8 mouse cellular contexts compared by ENCODE assay signal in the genomic region with DNA sequence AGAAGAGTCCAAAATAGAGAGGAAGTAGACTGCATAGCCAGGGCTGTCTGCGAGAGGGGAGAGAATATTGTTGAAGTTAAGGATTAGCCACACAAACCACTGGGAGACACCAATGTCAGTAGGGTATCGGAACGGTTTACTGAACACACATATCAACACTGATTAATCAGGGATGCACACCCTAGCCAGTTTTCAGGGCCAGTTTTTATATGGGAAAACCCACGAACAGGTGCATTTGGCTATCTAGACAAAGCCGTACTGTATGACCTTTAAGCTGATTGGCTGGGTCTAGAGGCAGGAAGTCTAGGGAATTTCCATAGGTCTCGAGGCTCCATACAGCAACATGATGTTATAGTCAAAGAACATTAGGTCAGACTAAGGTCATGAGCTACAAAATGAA. TPM values are rescaled to one million over a fixed set of nuclear protein-coding genes. Genes with fewer than 3 reads are reported as not detected.
A peak's percentile ranks its signal among the peaks of the same experiment; 100 is the strongest.
DNase-seq lines count a peak whose midpoint lies in the region; ATAC-seq lines count a peak whose summit lies in the region.

No protein-coding gene starts in this region.

- peak overlapping the region; percentile 87 for H3K27ac ChIP-seq in limb, embryonic 15.5 days
- H3K27ac ChIP-seq in stomach, embryonic 16.5 days (ENCODE audit: low read length) = peak overlapping the region; percentile 94

- peak overlapping the region; percentile 23 for H3K9ac ChIP-seq in limb, embryonic 15.5 days
- H3K9ac ChIP-seq in stomach, embryonic 16.5 days (ENCODE audit: low read length) = peak overlapping the region; percentile 72

- H3K36me3 ChIP-seq in erythroblast, embryonic 14.5 days (ENCODE audit: control insufficient read depth) = no peaks in the 10 kb centered on the region; the same call in 1 of the 2 replicates
- H3K36me3 ChIP-seq in limb, embryonic 15.5 days = peaks cover 10% of the 10 kb centered on the region; the same call in 1 of the 2 replicates
- H3K36me3 ChIP-seq in stomach, embryonic 16.5 days (ENCODE audit: control insufficient read depth, insufficient read depth, low read length) = no peaks in the 10 kb centered on the region

- peak; percentile 32 for DNase-seq in thymus, postnatal 0 days (ENCODE audit: low spot score)
- DNase-seq in thymus, postnatal 4 days = no peak
- DNase-seq in layer of hippocampus, postnatal 10 days (ENCODE audit: low spot score in 2 of 2) = no peak
- no peak for DNase-seq in gastrocnemius, adult 18-20 months (ENCODE audit: low spot score)

- H3K9me3 ChIP-seq in erythroblast, embryonic 14.5 days (ENCODE audit: control insufficient read depth, low read length) = 0 out of 2 replicates have a peak, but pooled peaks cover 3% of the 10 kb centered on the region
- H3K9me3 ChIP-seq in limb, embryonic 15.5 days = 0 out of 2 replicates have a peak, but pooled peaks cover 5% of the 10 kb centered on the region
- no peaks in the 10 kb centered on the region for H3K9me3 ChIP-seq in stomach, embryonic 16.5 days (replicated peaks; ENCODE audit: control insufficient read depth, low read length)

- 40% methylated on average over 6 of the region's 6 CpGs for WGBS in limb, embryonic 15.5 days
- WGBS in stomach, embryonic 16.5 days = 21% methylated on average over 6 of the region's 6 CpGs

- H3K4me2 ChIP-seq in limb, embryonic 15.5 days = peak overlapping the region; percentile 74
- H3K4me2 ChIP-seq in stomach, embryonic 16.5 days (ENCODE audit: low read depth, low read length) = peak overlapping the region; percentile 70

- H3K27me3 ChIP-seq in erythroblast, embryonic 14.5 days (ENCODE audit: control insufficient read depth) = peaks cover 3% of the 10 kb centered on the region
- H3K27me3 ChIP-seq in limb, embryonic 15.5 days = 0 out of 2 replicates have a peak, but pooled peaks cover 4% of the 10 kb centered on the region
- no peaks in the 10 kb centered on the region for H3K27me3 ChIP-seq in stomach, embryonic 16.5 days (ENCODE audit: control insufficient read depth, insufficient read depth, low read length)

- ATAC-seq in erythroblast, adult 5-6 weeks (replicated peaks; ENCODE audit: low FRiP score, poor library complexity, severe bottlenecking) = no peak
- no peak for ATAC-seq in limb, embryonic 15.5 days (ENCODE audit: insufficient number of reproducible peaks, low FRiP score, low TSS enrichment, low read depth)
- ATAC-seq in stomach, embryonic 16.5 days (ENCODE audit: insufficient read depth, low FRiP score) = no peak

- H3K4me3 ChIP-seq in erythroblast, embryonic 14.5 days (replicated peaks) = peak overlapping the region; percentile 82
- peak overlapping the region; percentile 79 for H3K4me3 ChIP-seq in limb, embryonic 15.5 days
- H3K4me3 ChIP-seq in stomach, embryonic 16.5 days (replicated peaks; ENCODE audit: low read length) = peak overlapping the region; percentile 75

- peaks cover 34% of the 10 kb centered on the region for H3K4me1 ChIP-seq in erythroblast, embryonic 14.5 days (ENCODE audit: control insufficient read depth)
- peaks cover 17% of the 10 kb centered on the region for H3K4me1 ChIP-seq in limb, embryonic 15.5 days
- peaks cover 8% of the 10 kb centered on the region; the same call in 1 of the 2 replicates for H3K4me1 ChIP-seq in stomach, embryonic 16.5 days (ENCODE audit: control insufficient read depth, insufficient read depth, low read length)

RNA-seq across cellular contexts. Expression of gene Sdhaf1, which starts 0.8 kb away (rescaled TPM):
- polyA plus RNA-seq in erythroblast, embryonic 14.5 days (2012) = 0.45 and 0.47 TPM in 2 replicates
- 0.84 TPM in 1 of 2 replicates, not detected in the other for total RNA-seq in erythroblast, adult 5-6 weeks (2015; ENCODE audit: low replicate concordance)
- total RNA-seq in erythroblast, adult 5-6 weeks (2017; ENCODE audit: low replicate concordance) = 0.77 and 2.8 TPM in 2 replicates
- 19.0 and 22.7 TPM in 2 replicates for polyA plus RNA-seq in thymus, postnatal 0 days (2015; fragmentation: Nextera tagmentation; extraction: Ambion mirVana)
- polyA plus RNA-seq in limb, embryonic 15.5 days (2015; fragmentation: Nextera tagmentation; extraction: Ambion mirVana) = 13.7 and 18.8 TPM in 2 replicates
- polyA plus RNA-seq in stomach, embryonic 16.5 days (2015; fragmentation: Nextera tagmentation; extraction: Ambion mirVana) = 12.1 and 14.6 TPM in 2 replicates
- 1 to 10 TPM; 7.8 to 9.4 TPM for total RNA-seq in layer of hippocampus, postnatal 10 days (2021)
- 1 to 10 TPM; 6.5 to 7.6 TPM for total RNA-seq in gastrocnemius, adult 18-20 months (2021)

RNA-seq across cellular contexts. Expression of gene E130208F15Rik, which starts 1.3 kb away (rescaled TPM):
- polyA plus RNA-seq in erythroblast, embryonic 14.5 days (2012) = not detected in 2 replicates
- total RNA-seq in erythroblast, adult 5-6 weeks (2015; ENCODE audit: low replicate concordance) = not detected in 2 replicates
- total RNA-seq in erythroblast, adult 5-6 weeks (2017; ENCODE audit: low replicate concordance) = 1.5 TPM in 1 of 2 replicates, not detected in the other
- 0.68 and 2.0 TPM in 2 replicates for polyA plus RNA-seq in thymus, postnatal 0 days (2015; fragmentation: Nextera tagmentation; extraction: Ambion mirVana)
- polyA plus RNA-seq in limb, embryonic 15.5 days (2015; fragmentation: Nextera tagmentation; extraction: Ambion mirVana) = 3.4 TPM in 1 of 2 replicates, not detected in the other
- 1.2 TPM in 1 of 2 replicates, not detected in the other for polyA plus RNA-seq in stomach, embryonic 16.5 days (2015; fragmentation: Nextera tagmentation; extraction: Ambion mirVana)
- under 1 TPM; 0.48 to 0.69 TPM for total RNA-seq in layer of hippocampus, postnatal 10 days (2021)
- total RNA-seq in gastrocnemius, adult 18-20 months (2021) = under 1 TPM; 0.59 TPM

RNA-seq across cellular contexts. Expression of gene Syne4, which starts 8.3 kb away (rescaled TPM):
- polyA plus RNA-seq in erythroblast, embryonic 14.5 days (2012) = 0.04 and 0.13 TPM in 2 replicates
- not detected in 2 replicates for total RNA-seq in erythroblast, adult 5-6 weeks (2015; ENCODE audit: low replicate concordance)
- total RNA-seq in erythroblast, adult 5-6 weeks (2017; ENCODE audit: low replicate concordance) = not detected in 2 replicates
- polyA plus RNA-seq in thymus, postnatal 0 days (2015; fragmentation: Nextera tagmentation; extraction: Ambion mirVana) = 7.6 and 9.5 TPM in 2 replicates
- polyA plus RNA-seq in limb, embryonic 15.5 days (2015; fragmentation: Nextera tagmentation; extraction: Ambion mirVana) = 37.1 and 42.8 TPM in 2 replicates
- 54.0 and 54.3 TPM in 2 replicates for polyA plus RNA-seq in stomach, embryonic 16.5 days (2015; fragmentation: Nextera tagmentation; extraction: Ambion mirVana)
- total RNA-seq in layer of hippocampus, postnatal 10 days (2021) = 1 to 10 TPM; 3.2 to 6.4 TPM
- total RNA-seq in gastrocnemius, adult 18-20 months (2021) = 1 to 10 TPM; 2.0 to 2.1 TPM

RNA-seq across cellular contexts. Expression of gene Alkbh6, which starts 14.3 kb away (rescaled TPM):
- 2.1 and 2.8 TPM in 2 replicates for polyA plus RNA-seq in erythroblast, embryonic 14.5 days (2012)
- total RNA-seq in erythroblast, adult 5-6 weeks (2015; ENCODE audit: low replicate concordance) = 0.96 and 3.3 TPM in 2 replicates
- 2.0 and 5.4 TPM in 2 replicates for total RNA-seq in erythroblast, adult 5-6 weeks (2017; ENCODE audit: low replicate concordance)
- polyA plus RNA-seq in thymus, postnatal 0 days (2015; fragmentation: Nextera tagmentation; extraction: Ambion mirVana) = 71.3 and 71.8 TPM in 2 replicates
- 80.8 and 82.0 TPM in 2 replicates for polyA plus RNA-seq in limb, embryonic 15.5 days (2015; fragmentation: Nextera tagmentation; extraction: Ambion mirVana)
- 64.4 and 64.7 TPM in 2 replicates for polyA plus RNA-seq in stomach, embryonic 16.5 days (2015; fragmentation: Nextera tagmentation; extraction: Ambion mirVana)
- 10 to 100 TPM; 41.6 to 45.5 TPM for total RNA-seq in layer of hippocampus, postnatal 10 days (2021)
- total RNA-seq in gastrocnemius, adult 18-20 months (2021) = 10 to 100 TPM; 20.6 to 24.6 TPM

RNA-seq across cellular contexts. Expression of gene Clip3, which starts 31.3 kb away (rescaled TPM):
- not detected in 2 replicates for polyA plus RNA-seq in erythroblast, embryonic 14.5 days (2012)
- total RNA-seq in erythroblast, adult 5-6 weeks (2015; ENCODE audit: low replicate concordance) = not detected in 2 replicates
- total RNA-seq in erythroblast, adult 5-6 weeks (2017; ENCODE audit: low replicate concordance) = not detected in 2 replicates
- 1.2 and 1.9 TPM in 2 replicates for polyA plus RNA-seq in thymus, postnatal 0 days (2015; fragmentation: Nextera tagmentation; extraction: Ambion mirVana)
- 33.2 and 35.2 TPM in 2 replicates for polyA plus RNA-seq in limb, embryonic 15.5 days (2015; fragmentation: Nextera tagmentation; extraction: Ambion mirVana)
- polyA plus RNA-seq in stomach, embryonic 16.5 days (2015; fragmentation: Nextera tagmentation; extraction: Ambion mirVana) = 21.4 and 22.6 TPM in 2 replicates
- total RNA-seq in layer of hippocampus, postnatal 10 days (2021) = 100 to 1,000 TPM; 572 to 600 TPM
- 1 to 10 TPM; 3.2 to 4.3 TPM for total RNA-seq in gastrocnemius, adult 18-20 months (2021)
